Mouse (Mus musculus) lung, adult 2 months (tissue): ENCODE results near the gene Tspan31.

Experiments
- CTCF ChIP-seq: fragments of 200-500 bp; IDR thresholded peaks from 2 replicates; pipeline ENCODE4 v1.5.1; 2011; ENCODE audit warnings: mild to moderate bottlenecking, low read length, control low read depth; ENCODE audit not compliant: insufficient read depth
- POLR2A ChIP-seq: fragments of 200-500 bp; IDR thresholded peaks from 2 replicates; pipeline ENCODE4 v1.6.1; 2011; ENCODE audit warnings: low read depth, mild to moderate bottlenecking, control low read depth, low read length, borderline replicate concordance; ENCODE audit errors: extremely low read depth

GRCm38 (mm10) chr10:127114408-127114807 lies 44.3 kb upstream of the Tspan31 start:
- TF ChIP-seq POLR2A (no peak), CTCF (no peak)
